ENCODE assay signal across 8 mouse cellular contexts in the genomic region with DNA sequence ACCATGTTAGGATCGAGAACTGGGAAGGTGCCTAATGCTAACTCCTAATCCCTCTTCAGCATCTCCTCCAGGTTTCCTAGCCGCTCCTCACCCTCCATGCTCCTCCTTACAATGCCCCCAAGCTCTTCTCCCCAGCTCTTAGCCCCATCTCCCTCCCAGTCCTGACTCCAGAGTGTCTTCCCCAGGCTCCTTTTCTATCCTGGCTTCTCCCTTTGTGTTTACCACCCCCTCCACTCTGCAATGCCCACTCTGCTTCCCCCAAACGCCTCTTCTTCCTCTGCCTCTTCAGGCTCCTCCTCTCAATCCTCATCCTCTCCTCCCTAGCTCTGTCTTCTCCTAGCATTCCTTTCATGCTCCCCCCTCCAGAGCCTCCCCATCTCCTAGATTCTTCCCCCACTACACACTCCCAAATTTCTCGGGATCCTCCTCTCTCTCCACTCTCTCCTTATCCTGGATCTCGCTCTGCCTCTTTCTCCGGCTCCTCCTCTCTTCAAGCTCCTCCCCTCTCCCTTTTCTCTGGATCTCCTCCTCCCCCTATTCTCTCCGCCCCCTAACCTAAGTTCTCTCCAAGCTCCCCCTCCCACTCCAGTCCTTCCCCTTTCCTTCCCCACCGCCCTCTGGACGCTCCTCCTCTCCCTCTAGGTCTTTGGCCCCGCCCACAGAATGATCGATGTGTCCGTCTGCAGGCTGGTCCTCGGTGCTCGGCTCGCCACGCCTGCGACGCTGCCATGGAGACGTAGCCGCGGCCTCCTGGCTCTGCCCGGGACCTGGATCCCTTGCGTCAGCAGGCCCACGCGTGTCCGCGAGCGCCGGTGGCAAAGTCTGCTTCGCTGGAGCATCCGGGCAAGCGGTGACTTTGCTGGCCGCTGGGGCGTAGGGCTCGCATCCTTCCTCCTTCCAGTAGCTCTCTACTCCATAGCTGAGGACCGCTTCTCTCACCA. TPM values are rescaled to one million over a fixed set of nuclear protein-coding genes. Genes with fewer than 3 reads are reported as not detected.
DNase-seq lines count a peak whose midpoint lies in the region; ATAC-seq and TF ChIP-seq lines count a peak whose summit lies in the region.

A gene (plus strand): TSS at position 558 of the 941 bp plus-strand sequence.

- DNase-seq in brain, embryonic 14.5 days (ENCODE audit: low read depth) = peak; percentile 100
- peak; percentile 97 for DNase-seq in liver, adult 2 months (ENCODE audit: extremely low read depth, low read depth, low spot score)
- DNase-seq in splenic B cell, adult 2 months (ENCODE audit: low read depth, low spot score) = peak; percentile 84

- peaks cover 32% of the 10 kb centered on the region for H3K4me1 ChIP-seq in erythroblast, embryonic 14.5 days (ENCODE audit: control insufficient read depth)
- peaks cover 11% of the 10 kb centered on the region for H3K4me1 ChIP-seq in heart, embryonic 11.5 days (ENCODE audit: control insufficient read depth, insufficient read depth, low read length)
- peaks cover 6% of the 10 kb centered on the region for H3K4me1 ChIP-seq in kidney, embryonic 16.5 days (ENCODE audit: insufficient read depth, low read length)
- H3K4me1 ChIP-seq in liver, adult 2 months (ENCODE audit: control insufficient read depth, insufficient read depth, low read length) = peaks cover 2% of the 10 kb centered on the region; the same call in 1 of the 2 replicates

- TF ChIP-seq POLR2A in brain, embryonic 14.5 days (IDR thresholded peaks at IDR 0.05; ENCODE audit: borderline replicate concordance, extremely low read depth, insufficient read depth, insufficient read length, poor library complexity, severe bottlenecking) = peak; percentile 67; the same call in 1 of the 2 replicates
- TF ChIP-seq POLR2A in liver, adult 2 months (IDR thresholded peaks at IDR 0.05; ENCODE audit: extremely low read depth, insufficient read depth, low read length) = no peak
- peak; percentile 58 for TF ChIP-seq POLR2A in myocyte (IDR thresholded peaks at IDR 0.05; ENCODE audit: insufficient read length, low read depth)

- H3K27me3 ChIP-seq in C2C12 (ENCODE audit: control insufficient read depth, insufficient read depth, insufficient read length) = no peaks in the 10 kb centered on the region
- H3K27me3 ChIP-seq in erythroblast, embryonic 14.5 days (ENCODE audit: control insufficient read depth) = no peaks in the 10 kb centered on the region
- H3K27me3 ChIP-seq in heart, embryonic 11.5 days (ENCODE audit: control insufficient read depth, insufficient read depth, low read length) = no peaks in the 10 kb centered on the region
- no peaks in the 10 kb centered on the region for H3K27me3 ChIP-seq in kidney, embryonic 16.5 days (ENCODE audit: insufficient read depth, low read length)
- no peaks in the 10 kb centered on the region for H3K27me3 ChIP-seq in liver, adult 2 months (ENCODE audit: control insufficient read depth, insufficient read depth, low read length)
- no peaks in the 10 kb centered on the region for H3K27me3 ChIP-seq in myocyte (ENCODE audit: control insufficient read depth, insufficient read depth, insufficient read length)
- no peaks in the 10 kb centered on the region for H3K27me3 ChIP-seq in splenic B cell, adult 2 months (ENCODE audit: control insufficient read depth, insufficient read depth, low read length, poor library complexity, severe bottlenecking)

- H3K9me3 ChIP-seq in erythroblast, embryonic 14.5 days (ENCODE audit: control insufficient read depth, low read length) = no peaks in the 10 kb centered on the region; the same call in 1 of the 2 replicates
- no peaks in the 10 kb centered on the region for H3K9me3 ChIP-seq in heart, embryonic 11.5 days (replicated peaks; ENCODE audit: control insufficient read depth, low read length)
- no peaks in the 10 kb centered on the region for H3K9me3 ChIP-seq in kidney, embryonic 16.5 days (ENCODE audit: low read length)

- H3K79me3 ChIP-seq in C2C12 (ENCODE audit: low read depth) = no peaks in the 10 kb centered on the region

- H3K36me3 ChIP-seq in C2C12 (ENCODE audit: control insufficient read depth, insufficient read depth) (peaks cover 14% of the 10 kb centered on the region), myocyte (ENCODE audit: control insufficient read depth, insufficient read depth) (no peaks in the 10 kb centered on the region)
- H3K36me3 ChIP-seq in erythroblast, embryonic 14.5 days (ENCODE audit: control insufficient read depth) = peaks cover 30% of the 10 kb centered on the region
- H3K36me3 ChIP-seq in heart, embryonic 11.5 days (ENCODE audit: control insufficient read depth, insufficient read depth, low read length) = 0 out of 2 replicates have a peak, but pooled peaks cover 3% of the 10 kb centered on the region
- peaks cover 25% of the 10 kb centered on the region for H3K36me3 ChIP-seq in kidney, embryonic 16.5 days (ENCODE audit: insufficient read depth, low read length)
- H3K36me3 ChIP-seq in liver, adult 2 months (ENCODE audit: control insufficient read depth, insufficient read depth, low read length) = no peaks in the 10 kb centered on the region
- no peaks in the 10 kb centered on the region for H3K36me3 ChIP-seq in splenic B cell, adult 2 months (ENCODE audit: control insufficient read depth, insufficient read depth, low read length, poor library complexity, severe bottlenecking)

- ATAC-seq in heart, embryonic 11.5 days (replicated peaks; ENCODE audit: insufficient number of reproducible peaks, low FRiP score, low TSS enrichment) = peak; percentile 82
- peak; percentile 88 for ATAC-seq in kidney, embryonic 16.5 days (ENCODE audit: low FRiP score, low TSS enrichment)

- no peak for TF ChIP-seq CTCF in C2C12 (IDR thresholded peaks at IDR 0.05; ENCODE audit: control insufficient read depth, insufficient read depth, insufficient read length)
- TF ChIP-seq CTCF in brain, embryonic 14.5 days (IDR thresholded peaks at IDR 0.05; ENCODE audit: borderline replicate concordance, extremely low read depth, insufficient read depth, insufficient read length) = no peak
- no peak for TF ChIP-seq CTCF in liver, adult 2 months (IDR thresholded peaks at IDR 0.05; ENCODE audit: low read depth, low read length)

- peak within 1 kb of the TSS; percentile 57; the same call in 1 of the 2 replicates for H3K27ac ChIP-seq in heart, embryonic 11.5 days (ENCODE audit: low read depth, low read length)
- peak within 1 kb of the TSS; percentile 78 for H3K27ac ChIP-seq in kidney, embryonic 16.5 days (ENCODE audit: low read length)
- H3K27ac ChIP-seq in liver, adult 2 months (replicated peaks; ENCODE audit: insufficient read depth, low read depth, low read length) = no peak within 1 kb of the TSS

- peak within 1 kb of the TSS; percentile 69 for H3K4me2 ChIP-seq in heart, embryonic 11.5 days
- peak within 1 kb of the TSS; percentile 77 for H3K4me2 ChIP-seq in kidney, embryonic 16.5 days (replicated peaks; ENCODE audit: low read depth, low read length)
- peak within 1 kb of the TSS; percentile 80 for H3K4me2 ChIP-seq in myocyte (ENCODE audit: low read depth)

- H3ac ChIP-seq in C2C12 (ENCODE audit: control insufficient read depth, insufficient read length, low read depth) (peak within 1 kb of the TSS; percentile 83), myocyte (ENCODE audit: control insufficient read depth, insufficient read length) (peak within 1 kb of the TSS; percentile 94)

- peak within 1 kb of the TSS; percentile 58 for H3K9ac ChIP-seq in heart, embryonic 11.5 days (ENCODE audit: low read depth, low read length)
- peak within 1 kb of the TSS; percentile 79 for H3K9ac ChIP-seq in kidney, embryonic 16.5 days (replicated peaks; ENCODE audit: low read length)
- H3K9ac ChIP-seq in liver, adult 2 months (ENCODE audit: low read depth, low read length) = peak within 1 kb of the TSS; percentile 7

- H3K4me3 ChIP-seq in C2C12 (ENCODE audit: insufficient read depth, poor library complexity, severe bottlenecking) (peak within 1 kb of the TSS; percentile 48), myocyte (peak within 1 kb of the TSS; percentile 71)
- H3K4me3 ChIP-seq in erythroblast, embryonic 14.5 days (replicated peaks) = peak within 1 kb of the TSS; percentile 66
- H3K4me3 ChIP-seq in heart, embryonic 11.5 days (ENCODE audit: low read depth, low read length) = peak within 1 kb of the TSS; percentile 56
- peak within 1 kb of the TSS; percentile 65 for H3K4me3 ChIP-seq in kidney, embryonic 16.5 days (ENCODE audit: low read length)
- peak within 1 kb of the TSS; percentile 44 for H3K4me3 ChIP-seq in liver, adult 2 months (ENCODE audit: insufficient read depth, low read depth, low read length)

- WGBS in heart, embryonic 11.5 days (ENCODE audit: insufficient replicate concordance) = 2% methylated on average over 36 of the region's 36 CpGs
- 1% methylated on average over 34 of the region's 36 CpGs for WGBS in kidney, embryonic 16.5 days
- 6% methylated on average over 36 of the region's 36 CpGs for WGBS in liver, adult 2 months

- no peaks in the 10 kb centered on the region for H3K79me2 ChIP-seq in C2C12 (ENCODE audit: control insufficient read depth, insufficient read depth)
- H3K79me2 ChIP-seq in liver, adult 2 months (ENCODE audit: control insufficient read depth, insufficient read depth, low read length) = no peaks in the 10 kb centered on the region
- no peaks in the 10 kb centered on the region for H3K79me2 ChIP-seq in myocyte (ENCODE audit: control insufficient read depth, insufficient read depth)

TF ChIP-seq in C2C12, 6 proteins besides CTCF, POLR2A, EP300 and RAD21:
- TF ChIP-seq MYOD1 (IDR thresholded peaks at IDR 0.05; ENCODE audit: control insufficient read depth, insufficient read length, low read depth) (no peak), FOSL1 (IDR thresholded peaks at IDR 0.05; ENCODE audit: insufficient read depth, low read length, poor library complexity, severe bottlenecking) (no peak), CEBPB (IDR thresholded peaks at IDR 0.05; ENCODE audit: low read depth) (no peak), MAX (IDR thresholded peaks at IDR 0.05) (peak; percentile 44)

TF ChIP-seq in myocyte, 11 proteins besides CTCF, POLR2A, EP300 and RAD21 (continues in another document):
- TF ChIP-seq SRF (IDR thresholded peaks at IDR 0.05; ENCODE audit: control insufficient read depth, insufficient read length, low read depth) (peak; percentile 85), MAX (IDR thresholded peaks at IDR 0.05; ENCODE audit: low read depth) (no peak), CEBPB (IDR thresholded peaks at IDR 0.05; ENCODE audit: insufficient read depth, poor library complexity, severe bottlenecking) (no peak), E2F4 (IDR thresholded peaks at IDR 0.05; ENCODE audit: insufficient read depth) (no peak), USF1 (IDR thresholded peaks at IDR 0.05; ENCODE audit: low read depth) (no peak)

RNA-seq across cellular contexts. Expression of the gene that starts here (rescaled TPM):
- 5.5 TPM for polyA plus RNA-seq in C2C12 (2012; fragmentation: generic; extraction: Trizol)
- polyA plus RNA-seq in brain, embryonic 14.5 days (2012; rRNA removed) = 31.5 and 33.8 TPM in 2 replicates
- not detected in 2 replicates for polyA plus RNA-seq in erythroblast, embryonic 14.5 days (2012)
- 3.1 and 3.3 TPM in 2 replicates for polyA plus RNA-seq in heart, embryonic 11.5 days (2014; fragmentation: Nextera tagmentation; extraction: Ambion mirVana)
- 13.1 and 13.7 TPM in 2 replicates for polyA plus RNA-seq in kidney, embryonic 16.5 days (2015; fragmentation: Nextera tagmentation; extraction: Ambion mirVana)
- total RNA-seq in liver, adult 2 months (2014; rRNA removed) = 0.09 and 0.40 TPM in 2 replicates
- polyA plus RNA-seq in liver, adult 2 months (2012; rRNA removed) = 0.61 and 0.82 TPM in 2 replicates
- 28.7 TPM for polyA plus RNA-seq in myocyte (2012; fragmentation: generic; extraction: Trizol)

Comparison
In these comparisons a context has a peak if more than half of its experiments do, and no peak if none do; other contexts are left out.
1. Peak in DNase-seq, H3K4me3 ChIP-seq and H3K9ac ChIP-seq in liver, adult 2 months; RNA of the gene not detected or under 1 TPM.
2. H3K9ac ChIP-seq: peak in every context shown above with its lines; median percentile 79 in kidney, embryonic 16.5 days; 58 in heart, embryonic 11.5 days; 7 in liver, adult 2 months.